Comparison of ENCODE assay signal across 6 mouse cellular contexts in the genomic region with DNA sequence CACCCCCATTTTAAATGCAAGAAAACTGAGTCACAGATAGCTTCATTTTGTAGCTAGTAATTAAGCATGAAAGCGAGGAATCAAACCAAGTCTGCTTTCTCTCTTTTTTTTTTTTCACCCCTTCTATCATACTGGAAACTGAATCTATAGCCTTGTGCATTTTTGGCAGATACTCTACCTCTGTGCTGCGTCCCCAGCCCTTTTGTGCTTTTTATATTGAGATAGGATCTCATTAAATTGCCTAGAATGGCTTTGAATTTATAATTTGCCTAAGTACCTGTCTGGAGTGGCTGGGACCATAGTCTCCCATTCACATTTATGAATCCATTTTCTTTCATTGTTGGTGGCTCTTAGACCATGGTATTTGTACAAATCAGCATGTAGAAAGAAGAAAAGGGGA.
"Had no signal": no experiment of that assay in that cellular context is flagged by ENCODE, and none has a peak within 500 bp of the region (broad histone marks: within the 10 kb centered on the region; RNA-seq: fewer than 3 reads in every experiment).

No protein-coding gene starts in this region.

- H3K27me3 ChIP-seq: limb, embryonic 12.5 days; liver, embryonic 12.5 days had no signal

- ATAC-seq: liver, embryonic 12.5 days had no signal

- H3K4me2 ChIP-seq: limb, embryonic 12.5 days; liver, embryonic 12.5 days; lung, embryonic 14.5 days had no signal

- H3K4me3 ChIP-seq: limb, embryonic 12.5 days; liver, embryonic 12.5 days; midbrain, embryonic 10.5 days had no signal

- DNase-seq: thymus, adult 2 months; thymus, postnatal 25 days had no signal

- H3K9me3 ChIP-seq: limb, embryonic 12.5 days; liver, embryonic 12.5 days; midbrain, embryonic 10.5 days had no signal

- H3K36me3 ChIP-seq: limb, embryonic 12.5 days; liver, embryonic 12.5 days; midbrain, embryonic 10.5 days had no signal

- H3K9ac ChIP-seq: limb, embryonic 12.5 days; liver, embryonic 12.5 days; lung, embryonic 14.5 days had no signal

- H3K27ac ChIP-seq: liver, embryonic 12.5 days; midbrain, embryonic 10.5 days had no signal

- H3K4me1 ChIP-seq: liver, embryonic 12.5 days; midbrain, embryonic 10.5 days had no signal
